Mouse (Mus musculus) intestine, embryonic 14.5 days (tissue): ENCODE measurements around the gene Atf2. TPM values are rescaled to one million over a fixed set of nuclear protein-coding genes. Genes with fewer than 3 reads are reported as not detected.

Experiments
- ATAC-seq: fragments of 200-750 bp; cut with Nextera tagmentation; replicated peaks from 2 replicates; pipeline ENCODE4 v1.8.0; 2017; ENCODE audit warnings: low read depth, moderate number of reproducible peaks, moderate TSS enrichment, moderate library complexity; ENCODE audit not compliant: low FRiP score, low TSS enrichment
- DNase-seq: peaks from one replicate; pipeline ENCODE4 v3.0.0-alpha.2; 2018; ENCODE audit warnings: low spot score
- H3K27ac ChIP-seq: fragments of 300-500 bp; sonication (generic); 2 replicates; pipeline ENCODE4 v1.5.1; 2014; ENCODE audit warnings: low read depth, mild to moderate bottlenecking, control low read depth
- H3K27me3 ChIP-seq: fragments of 300-500 bp; sonication (generic); replicated peaks from 2 replicates; pipeline ENCODE4 v1.6.1; 2014; ENCODE audit warnings: low read length, control low read depth; ENCODE audit not compliant: control insufficient read depth, insufficient read depth
- H3K36me3 ChIP-seq: fragments of 300-500 bp; sonication (generic); 2 replicates; pipeline ENCODE4 v1.6.1; 2014; ENCODE audit warnings: low read length, control low read depth; ENCODE audit not compliant: control insufficient read depth, insufficient read depth
- H3K4me1 ChIP-seq: fragments of 300-500 bp; sonication (generic); replicated peaks from 2 replicates; pipeline ENCODE4 v1.6.1; 2014; ENCODE audit warnings: low read length, control low read depth, mixed read lengths; ENCODE audit not compliant: control insufficient read depth, insufficient read depth
- H3K4me2 ChIP-seq: fragments of 300-500 bp; sonication (generic); 2 replicates; pipeline ENCODE4 v1.6.1; 2014; ENCODE audit warnings: low read length
- H3K4me3 ChIP-seq: fragments of 300-500 bp; sonication (generic); 2 replicates; pipeline ENCODE4 v1.5.1; 2014; ENCODE audit warnings: low read depth, low read length, control low read depth, mixed read lengths
- H3K9ac ChIP-seq: fragments of 300-500 bp; sonication (generic); 2 replicates; pipeline ENCODE4 v1.6.1; 2014; ENCODE audit warnings: mild to moderate bottlenecking, low read length
- H3K9me3 ChIP-seq: fragments of 300-500 bp; sonication (generic); 2 replicates; pipeline ENCODE4 v1.6.1; 2016; ENCODE audit warnings: low read length, control low read depth; ENCODE audit not compliant: control insufficient read depth
- WGBS: fragments of 180-500 bp; shearing (Covaris S2); extraction: QIAGEN DNeasy Blood & Tissue Kit; methylation state at CpG from one replicate; pipeline ENCODE4 v1.1.7; 2014; 5-methylcytosine and 5-hydroxymethylcytosine counted together
- polyA plus RNA-seq: library from polyadenylated mRNA; unstranded; fragments of >200 nt; fragmentation: Nextera tagmentation; extraction: Ambion mirVana; gene quantifications from 2 replicates; pipeline ENCODE4 v1.2.1, GENCODE M21; 2014

Atf2 gene
- polyA plus RNA-seq, 1 experiment from 2014 or later, result 69.4 TPM

- Histone ChIP-seq H3K27ac (no peak overlapping the region), H3K9me3 (no peaks in the 10 kb centered on the region), H3K4me2 (no peak overlapping the region), H3K9ac (no peak overlapping the region), H3K36me3 (no peaks in the 10 kb centered on the region), H3K4me3 (no peak overlapping the region), H3K4me1 (no peaks in the 10 kb centered on the region), H3K27me3 (no peaks in the 10 kb centered on the region)
- 46% methylated on average over 19 of the region's 19 CpGs for WGBS
- no peak for ATAC-seq
- no peak for DNase-seq
These were observed 100.4 kb downstream of the Atf2 start for GRCm38 (mm10) chr2:73791846-73792630.

GRCm38 (mm10) chr2:73790332-73790731 lies 102.1 kb downstream of the Atf2 start:
- H3K27me3 ChIP-seq, result no peaks in the 10 kb centered on the region
- H3K4me1 ChIP-seq, result no peaks in the 10 kb centered on the region
- no peaks in the 10 kb centered on the region for H3K36me3 ChIP-seq
- H3K4me2 ChIP-seq, result no peak overlapping the region
- no peak overlapping the region for H3K27ac ChIP-seq
- H3K9ac ChIP-seq, result no peak overlapping the region
- no peak overlapping the region for H3K4me3 ChIP-seq
- ATAC-seq (no peak), DNase-seq (no peak)
- WGBS, result 91% methylated on average over 2 of the region's 2 CpGs
- no peaks in the 10 kb centered on the region for H3K9me3 ChIP-seq

- WGBS, result 68% methylated on average over 6 of the region's 6 CpGs
- Histone ChIP-seq H3K9me3 (no peaks in the 10 kb centered on the region), H3K36me3 (no peaks in the 10 kb centered on the region), H3K4me1 (no peaks in the 10 kb centered on the region), H3K4me2 (no peak overlapping the region), H3K27ac (no peak overlapping the region), H3K9ac (no peak overlapping the region), H3K4me3 (no peak overlapping the region), H3K27me3 (no peaks in the 10 kb centered on the region)
- DNase-seq (no peak), ATAC-seq (no peak)
These were observed 104.0 kb downstream of the Atf2 start for GRCm38 (mm10) chr2:73788395-73788794.

GRCm38 (mm10) chr2:73782371-73782905 lies 110.0 kb downstream of the Atf2 start:
- Histone ChIP-seq H3K36me3 (no peaks in the 10 kb centered on the region), H3K4me1 (peaks cover 5% of the 10 kb centered on the region; the same call in 1 of the 2 replicates), H3K9ac (no peak overlapping the region), H3K4me2 (no peak overlapping the region), H3K4me3 (no peak overlapping the region), H3K27me3 (peaks cover 4% of the 10 kb centered on the region; the same call in 1 of the 2 replicates), H3K27ac (no peak overlapping the region), H3K9me3 (no peaks in the 10 kb centered on the region)
- WGBS, result 62% methylated on average over 9 of the region's 9 CpGs
- ATAC-seq (no peak), DNase-seq (no peak)

- H3K9ac ChIP-seq, result no peak overlapping the region
- H3K27me3 ChIP-seq, result peaks cover 9% of the 10 kb centered on the region; the same call in 1 of the 2 replicates
- ATAC-seq (no peak), DNase-seq (no peak)
- H3K4me2 ChIP-seq, result no peak overlapping the region
- H3K27ac ChIP-seq, result no peak overlapping the region
- WGBS, result 64% methylated on average over 14 of the region's 14 CpGs
- peaks cover 5% of the 10 kb centered on the region; the same call in 1 of the 2 replicates for H3K4me1 ChIP-seq
- no peaks in the 10 kb centered on the region for H3K9me3 ChIP-seq
- no peaks in the 10 kb centered on the region for H3K36me3 ChIP-seq
- H3K4me3 ChIP-seq, result no peak overlapping the region
These were observed 112.0 kb downstream of the Atf2 start for GRCm38 (mm10) chr2:73780321-73781010.

GRCm38 (mm10) chr2:73779796-73780195 lies 112.6 kb downstream of the Atf2 start:
- no peak for DNase-seq
- no peak for ATAC-seq
- peaks cover 9% of the 10 kb centered on the region; the same call in 1 of the 2 replicates for H3K27me3 ChIP-seq
- H3K4me1 ChIP-seq, result peaks cover 5% of the 10 kb centered on the region; the same call in 1 of the 2 replicates
- H3K36me3 ChIP-seq, result no peaks in the 10 kb centered on the region
- H3K27ac ChIP-seq, result no peak overlapping the region
- H3K9ac ChIP-seq, result no peak overlapping the region
- no peak overlapping the region for H3K4me2 ChIP-seq
- WGBS, result 51% methylated on average over 7 of the region's 7 CpGs
- H3K9me3 ChIP-seq, result no peaks in the 10 kb centered on the region
- H3K4me3 ChIP-seq, result no peak overlapping the region

GRCm38 (mm10) chr2:73779016-73779595 lies 113.3 kb downstream of the Atf2 start:
- no peak overlapping the region for H3K4me2 ChIP-seq
- ATAC-seq (no peak), DNase-seq (no peak)
- H3K27me3 ChIP-seq, result peaks cover 9% of the 10 kb centered on the region; the same call in 1 of the 2 replicates
- 76% methylated on average over 4 of the region's 4 CpGs for WGBS
- H3K27ac ChIP-seq, result no peak overlapping the region
- H3K9me3 ChIP-seq, result no peaks in the 10 kb centered on the region
- peaks cover 5% of the 10 kb centered on the region for H3K4me1 ChIP-seq
- H3K36me3 ChIP-seq, result no peaks in the 10 kb centered on the region
- no peak overlapping the region for H3K9ac ChIP-seq
- no peak overlapping the region for H3K4me3 ChIP-seq

- 35% methylated on average over 4 of the region's 4 CpGs for WGBS
- no peak for ATAC-seq
- H3K4me2 ChIP-seq, result no peak overlapping the region
These were observed 115.5 kb downstream of the Atf2 start for GRCm38 (mm10) chr2:73776936-73777335.

More at GRCm38 (mm10) chr2:73776936-73777335, 115.5 kb downstream of the Atf2 start:
- H3K4me1 ChIP-seq, result peaks cover 5% of the 10 kb centered on the region
- H3K36me3 ChIP-seq, result no peaks in the 10 kb centered on the region
- H3K27ac ChIP-seq, result no peak overlapping the region
- no peak overlapping the region for H3K9ac ChIP-seq
- no peak for DNase-seq
- H3K27me3 ChIP-seq, result peaks cover 9% of the 10 kb centered on the region; the same call in 1 of the 2 replicates
- H3K4me3 ChIP-seq, result no peak overlapping the region
- no peaks in the 10 kb centered on the region for H3K9me3 ChIP-seq
